Mouse (Mus musculus) gonadal fat pad, adult 2 months (tissue): ENCODE measurements around the gene Tlr8. TPM values are rescaled to one million over a fixed set of nuclear protein-coding genes. Genes with fewer than 3 reads are reported as not detected.
"Not testable (repeated sequence)": the region's sequence is repeated elsewhere in the genome, so short reads cannot be mapped to it uniquely, and the experiment has no call there.

Experiments used
- DNase-seq: peaks from one replicate; pipeline ENCODE4 v3.0.0-alpha.2; 2012; ENCODE audit warnings: low read depth
- polyA plus RNA-seq: library from polyadenylated mRNA; depleted of rRNA; stranded (reverse); fragments of >200 nt; gene quantifications from 2 replicates; pipeline ENCODE4 v1.2.3, GENCODE M21; 2012; rRNA removed

The Tlr8 gene
- polyA plus RNA-seq, result 1.5 and 2.2 TPM in 2 replicates

DNA sequence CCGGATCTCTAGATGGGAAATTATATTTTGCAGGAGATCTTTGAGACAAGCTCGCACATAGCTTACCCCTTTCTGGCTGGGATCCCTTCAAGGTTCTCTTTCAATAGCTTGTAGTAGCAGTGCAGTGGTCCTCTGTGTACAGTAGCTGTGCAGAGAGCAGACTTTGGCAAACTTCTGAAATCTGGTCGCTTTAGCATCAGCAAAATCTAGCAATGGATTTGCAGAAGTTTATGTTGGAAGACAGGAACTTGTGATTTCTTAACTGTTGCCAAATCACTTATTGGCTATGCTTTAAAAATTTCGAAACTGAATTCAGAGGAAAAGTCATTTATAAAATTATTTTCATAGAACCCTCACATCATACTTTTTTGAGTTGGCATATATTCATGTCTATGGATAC, at the start of gene Tlr8:
Tlr8 (minus strand) TSS at position 244 of the 400 bp plus-strand sequence.
- DNase-seq, result no peak

DNA sequence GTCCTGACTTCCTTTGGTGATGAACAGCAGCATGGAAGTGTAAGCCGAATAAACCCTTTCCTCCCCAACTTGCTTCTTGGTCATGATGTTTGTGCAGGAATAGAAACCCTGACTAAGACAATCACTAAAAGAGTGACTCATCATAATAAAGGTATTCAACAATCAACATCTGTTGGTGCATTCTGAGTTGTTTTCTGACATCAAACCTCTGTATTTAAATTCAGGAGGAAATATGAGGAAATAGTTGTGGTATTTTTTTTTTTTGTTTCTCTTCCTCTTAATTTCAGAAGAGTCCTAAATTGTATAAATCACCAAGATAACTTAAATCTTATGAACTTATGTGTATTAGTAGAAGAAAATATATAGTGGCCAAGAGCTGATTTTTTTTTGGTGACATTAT, 37.9 kb upstream of the Tlr8 start:
- DNase-seq, result not testable (repeated sequence)

DNA sequence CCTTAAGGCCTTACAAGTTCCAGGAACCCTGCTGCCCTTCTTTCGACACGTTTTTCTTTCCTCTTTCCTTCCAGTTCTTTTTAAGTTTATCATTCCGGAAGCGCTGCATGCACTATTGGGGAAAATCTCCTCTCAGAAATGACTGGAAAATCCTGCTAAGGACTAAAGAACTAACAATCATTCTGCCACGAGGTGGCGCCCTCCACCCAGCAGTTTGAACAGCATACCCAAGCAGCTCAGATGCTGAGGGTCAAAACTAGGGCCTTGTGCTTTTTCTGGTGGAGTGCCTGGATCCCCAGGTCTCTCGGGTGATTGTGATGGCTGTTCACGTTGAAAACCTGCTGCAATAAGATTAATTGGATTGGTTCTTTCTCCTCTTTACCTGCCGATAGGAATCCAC, 12.8 kb upstream of the Tlr8 start:
- DNase-seq, result no peak

DNA sequence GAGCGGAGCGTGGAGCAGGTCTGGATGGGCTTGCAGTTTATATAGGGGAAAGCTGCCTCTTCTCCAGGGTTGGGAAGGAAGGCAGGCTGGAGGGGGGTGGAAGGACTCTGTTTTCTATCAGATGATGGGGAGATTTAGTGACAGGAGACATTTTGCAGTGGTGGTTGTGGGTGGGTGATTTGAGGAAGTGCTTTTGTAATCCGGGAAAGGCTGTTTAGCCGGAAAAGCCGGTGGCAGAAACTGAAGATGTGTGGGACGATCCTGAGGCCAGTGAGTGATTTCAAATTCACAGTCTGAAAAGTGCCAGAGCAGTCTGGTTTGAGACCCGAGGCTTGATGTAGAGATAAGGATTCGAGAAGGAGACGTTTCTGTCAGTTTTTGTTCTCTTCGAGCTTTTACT, 12.4 kb upstream of the Tlr8 start:
- no peak for DNase-seq

DNA sequence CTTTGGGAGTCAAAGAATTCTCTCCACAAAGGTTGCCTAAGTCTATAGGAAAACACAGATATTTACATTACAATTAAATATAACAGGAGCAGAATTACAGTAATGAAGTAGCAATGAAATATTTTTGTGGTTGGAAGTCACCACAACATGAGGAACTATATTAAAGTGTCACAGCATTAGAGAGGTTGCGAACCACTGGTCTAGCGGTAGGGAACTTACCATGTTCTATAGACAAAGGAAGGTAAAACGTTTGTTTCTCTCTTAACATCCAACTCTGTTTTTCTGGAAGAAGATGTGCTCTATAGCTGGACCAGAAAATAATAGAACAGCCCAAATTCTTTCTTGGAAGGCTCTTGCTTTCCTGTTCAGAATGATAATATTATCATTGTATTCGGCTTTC, 599 bp downstream of the Tlr8 start:
- no peak for DNase-seq

DNA sequence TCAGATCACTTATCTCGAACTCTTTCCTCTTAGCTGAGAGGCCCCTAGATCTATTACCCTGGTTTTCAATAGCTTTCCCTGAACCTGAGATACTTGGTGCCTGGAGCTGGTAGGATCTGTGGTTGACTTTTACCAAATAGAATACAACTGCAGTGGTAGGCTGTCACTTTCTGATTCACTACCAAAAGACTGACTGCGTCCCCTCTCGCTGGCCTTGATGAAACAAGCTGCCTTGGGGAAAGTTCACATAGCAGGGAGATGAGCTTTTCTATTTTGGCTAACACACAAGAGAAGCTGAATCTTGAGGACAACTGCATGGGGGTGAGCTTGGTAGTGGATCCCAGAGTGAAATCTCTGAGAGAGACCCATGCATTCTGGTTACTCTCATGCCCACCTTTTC, 22.4 kb downstream of the Tlr8 start:
- no peak for DNase-seq

DNA sequence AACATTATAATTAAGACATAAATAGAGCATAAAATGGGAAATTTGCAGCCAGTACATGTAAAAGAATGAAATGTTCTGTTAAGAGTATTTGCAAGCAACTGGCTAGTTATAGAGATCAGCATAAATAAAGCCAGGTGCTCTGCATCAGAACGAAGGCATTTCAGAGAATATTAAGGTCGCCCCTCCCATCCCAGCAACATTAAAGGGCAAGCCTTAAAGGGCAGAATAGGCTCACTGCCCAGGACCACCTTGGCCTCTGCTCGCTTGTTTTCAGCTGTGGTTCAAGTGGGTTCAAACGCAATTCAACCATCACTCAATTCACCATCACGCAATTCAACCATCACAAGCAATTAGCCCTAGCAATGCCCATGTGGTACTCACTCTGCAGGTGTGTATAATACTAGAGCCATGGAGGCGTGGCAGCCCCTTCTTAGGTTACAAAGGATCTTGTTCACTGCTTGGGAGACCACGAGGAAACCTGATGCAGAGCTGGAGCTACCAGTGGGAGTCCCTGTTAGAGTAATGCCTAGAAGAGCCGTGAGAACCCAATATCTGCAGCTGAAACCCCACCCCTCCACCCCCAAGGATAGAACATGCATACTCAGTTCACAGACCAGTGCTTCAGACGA, 24.7 kb downstream of the Tlr8 start:
- DNase-seq, result no peak

DNA sequence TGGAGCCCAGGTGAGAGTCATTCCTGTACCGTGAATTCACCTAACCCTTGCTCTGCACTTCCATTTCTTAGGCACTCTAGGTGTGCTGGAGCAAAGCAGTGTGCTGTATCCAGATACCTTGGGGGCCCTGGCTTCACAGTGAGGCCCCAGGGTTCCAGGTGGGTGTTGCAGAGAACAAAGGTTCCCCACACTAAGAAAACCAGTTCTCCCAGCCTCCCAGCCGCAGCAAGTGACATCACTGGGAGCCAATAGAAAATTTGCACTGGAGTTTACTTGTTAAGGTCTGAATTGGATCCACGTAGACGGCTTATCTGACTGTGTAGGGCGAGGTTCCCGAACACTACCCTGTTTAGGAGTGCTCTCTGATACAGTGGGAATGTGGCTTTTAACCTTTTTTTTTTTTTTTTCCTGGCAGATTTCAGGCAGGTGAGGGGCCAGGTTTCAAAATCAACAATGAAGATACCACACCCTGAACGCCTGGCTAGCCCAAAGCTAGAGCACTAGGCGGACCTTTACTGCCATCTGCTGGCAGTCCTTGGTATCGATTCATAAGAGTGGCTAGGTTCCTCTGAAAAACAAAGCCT, 30.9 kb downstream of the Tlr8 start:
- DNase-seq, result no peak

DNA sequence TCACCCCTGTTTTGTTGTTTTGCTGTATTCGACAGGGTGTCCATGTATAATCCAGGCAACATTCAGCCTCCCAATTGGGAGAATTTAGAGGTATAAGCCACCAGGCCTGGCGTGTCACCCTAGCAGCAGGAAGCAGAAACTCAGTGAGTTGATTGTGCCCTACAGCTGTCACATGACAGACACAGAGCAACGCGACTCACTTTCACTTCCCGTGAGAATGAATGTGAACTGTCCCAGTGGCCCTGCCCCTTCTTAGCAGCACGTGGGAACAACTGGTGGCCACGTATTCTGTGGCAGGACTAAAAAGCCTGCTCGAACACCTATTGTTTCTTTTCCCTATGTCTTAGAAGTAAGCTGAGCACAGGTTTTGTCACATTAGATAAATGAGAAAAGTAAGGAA, 33.0 kb downstream of the Tlr8 start:
- DNase-seq, result no peak

DNA sequence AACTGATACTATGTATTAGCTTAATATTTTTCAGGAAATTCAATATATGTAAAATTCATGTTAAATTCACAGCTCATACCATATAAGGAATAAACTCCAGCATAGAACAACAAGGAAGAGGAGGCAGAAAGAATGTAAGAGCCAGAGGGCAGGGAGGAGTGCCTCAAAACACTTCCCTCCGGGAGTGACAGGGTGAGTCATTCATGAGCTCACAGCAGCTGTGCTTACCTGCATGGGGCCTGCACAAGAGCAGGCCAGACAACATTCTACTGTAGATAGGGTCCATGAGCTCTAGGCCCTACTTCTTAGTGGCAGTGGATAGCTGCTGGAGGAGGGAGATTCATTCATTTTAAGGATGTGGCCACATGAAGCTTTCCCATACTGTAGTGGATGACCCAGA, 34.3 kb downstream of the Tlr8 start:
- DNase-seq, result no peak

DNA sequence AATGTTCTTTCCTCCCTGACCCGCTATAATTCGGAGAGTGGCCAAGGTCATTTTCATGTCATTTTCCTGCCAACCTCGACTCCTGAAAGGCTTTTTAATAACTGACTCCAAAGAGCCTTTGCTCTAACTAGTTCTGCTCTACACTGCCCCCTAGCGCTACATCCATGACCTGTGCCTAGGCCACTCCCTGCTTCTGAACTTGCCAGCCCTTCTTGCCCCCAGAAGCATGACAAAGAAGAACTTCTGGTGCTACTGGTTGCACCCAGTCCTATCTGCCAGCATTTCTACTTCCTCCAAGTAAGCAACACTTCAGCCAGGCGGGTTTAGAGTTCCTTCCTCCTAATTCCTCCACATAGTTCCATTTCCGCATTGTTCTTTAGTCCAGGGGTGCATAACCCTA, 34.9 kb downstream of the Tlr8 start:
- no peak for DNase-seq

DNA sequence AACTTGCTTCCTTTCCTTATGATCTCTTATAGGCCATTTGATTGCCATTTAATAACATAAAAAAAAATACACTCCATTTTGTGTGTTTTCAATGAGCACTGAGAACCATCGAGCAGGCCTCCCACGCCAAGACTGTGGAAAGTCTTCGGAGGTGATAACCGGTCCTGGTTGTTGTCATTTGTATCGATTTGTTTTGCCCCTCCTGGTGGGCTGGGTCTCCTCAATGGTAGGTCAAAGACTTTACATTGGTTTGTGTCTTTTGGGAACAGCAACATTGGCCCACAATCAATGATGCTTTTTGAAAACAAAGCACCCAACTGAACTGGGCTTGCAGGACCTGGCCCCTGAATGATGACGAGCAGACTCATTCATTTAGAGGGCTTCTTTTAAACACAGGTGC, 36.4 kb downstream of the Tlr8 start:
- DNase-seq, result no peak

DNA sequence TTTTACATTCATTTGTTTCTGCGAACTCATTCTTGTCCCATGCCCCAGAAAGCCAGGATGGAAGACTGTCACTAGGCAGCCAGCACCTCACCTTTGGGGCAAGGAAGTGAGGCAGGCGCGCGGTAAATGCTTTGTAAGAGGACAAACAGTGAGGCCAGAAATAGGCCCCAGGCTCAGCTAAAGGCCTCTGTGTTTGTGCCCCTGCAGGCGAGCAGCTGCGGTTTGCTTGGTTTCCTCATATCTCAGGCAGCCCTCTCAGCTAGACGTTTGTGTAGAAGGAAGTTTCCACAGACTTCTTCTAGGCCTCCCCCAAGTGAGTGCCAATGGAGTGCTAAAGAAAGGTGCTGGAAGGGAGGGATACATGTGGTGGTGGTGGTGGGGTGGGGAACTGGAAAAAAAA, 37.0 kb downstream of the Tlr8 start:
- DNase-seq, result no peak

DNA sequence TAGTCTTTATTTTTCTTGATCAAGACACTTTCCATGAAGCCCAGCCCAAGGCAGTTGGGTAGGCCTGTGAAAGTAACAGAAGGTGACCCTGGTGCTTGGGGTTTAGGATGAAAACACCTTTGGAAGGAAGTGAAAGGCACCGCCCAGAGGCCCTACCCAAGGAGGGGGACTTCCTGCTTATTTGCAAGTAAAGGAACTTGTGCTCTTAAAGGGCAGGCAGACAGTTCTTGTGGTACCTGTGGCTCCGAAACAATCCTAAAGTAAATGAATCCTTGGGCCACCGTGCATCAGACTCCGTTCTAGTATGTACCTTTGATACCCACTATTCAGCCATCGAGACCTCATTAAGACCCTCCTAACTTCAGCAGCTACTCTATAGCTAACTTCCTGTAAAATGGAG, 37.6 kb downstream of the Tlr8 start:
- no peak for DNase-seq

DNA sequence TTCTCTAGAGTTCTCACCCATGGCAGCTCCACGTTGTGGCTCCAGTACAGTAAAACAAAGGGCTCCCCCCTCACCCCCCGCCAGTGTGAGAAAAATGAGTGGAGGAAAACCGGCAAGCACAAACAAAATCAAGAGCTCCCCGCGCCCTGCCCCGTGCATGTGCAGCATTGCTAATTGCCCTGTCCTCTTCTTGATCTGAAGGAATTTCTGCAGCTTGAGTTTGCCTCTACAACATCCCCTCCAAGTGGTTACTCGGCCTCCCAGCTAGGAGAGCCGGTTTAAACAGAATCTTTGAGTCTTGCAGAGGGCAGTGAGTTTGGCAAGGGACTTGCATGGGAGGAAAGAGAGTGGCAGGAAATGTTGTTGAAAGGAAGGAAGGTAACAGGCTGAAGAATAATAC, 51.4 kb downstream of the Tlr8 start:
- DNase-seq, result no peak

DNA sequence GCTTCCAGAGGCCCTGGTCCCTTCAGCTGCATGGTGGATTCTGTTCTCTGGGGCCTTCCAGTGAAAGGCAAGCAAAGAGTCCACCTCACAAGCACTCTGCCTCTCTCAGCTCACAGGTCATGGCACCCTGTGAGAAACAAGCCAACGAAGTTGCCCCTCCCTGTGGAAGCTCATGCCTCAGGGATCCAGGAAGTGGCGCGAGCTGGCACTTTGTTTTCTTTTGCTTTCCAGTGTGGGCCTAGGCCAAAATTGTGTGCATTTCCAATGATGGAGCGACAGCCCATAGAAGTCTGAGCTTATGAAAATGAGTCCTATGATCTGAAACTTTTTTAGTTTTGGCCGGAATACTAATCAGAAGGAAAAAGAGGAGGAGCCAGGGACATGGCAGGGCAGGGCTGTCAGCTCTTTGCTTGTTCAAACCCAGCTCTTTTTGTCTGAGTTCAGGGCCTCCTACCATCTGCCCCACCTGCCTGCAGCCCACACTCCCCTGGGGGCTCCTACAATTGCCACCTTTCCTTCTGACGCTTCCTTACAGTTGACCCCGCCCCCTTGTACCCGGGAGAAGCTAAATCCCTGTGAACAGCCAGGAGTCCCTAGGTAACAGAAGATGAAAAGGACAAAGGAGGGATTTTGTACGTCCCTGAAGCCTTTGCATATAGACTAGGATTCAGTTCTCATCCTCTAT, 52.1 kb downstream of the Tlr8 start:
- no peak for DNase-seq

DNA sequence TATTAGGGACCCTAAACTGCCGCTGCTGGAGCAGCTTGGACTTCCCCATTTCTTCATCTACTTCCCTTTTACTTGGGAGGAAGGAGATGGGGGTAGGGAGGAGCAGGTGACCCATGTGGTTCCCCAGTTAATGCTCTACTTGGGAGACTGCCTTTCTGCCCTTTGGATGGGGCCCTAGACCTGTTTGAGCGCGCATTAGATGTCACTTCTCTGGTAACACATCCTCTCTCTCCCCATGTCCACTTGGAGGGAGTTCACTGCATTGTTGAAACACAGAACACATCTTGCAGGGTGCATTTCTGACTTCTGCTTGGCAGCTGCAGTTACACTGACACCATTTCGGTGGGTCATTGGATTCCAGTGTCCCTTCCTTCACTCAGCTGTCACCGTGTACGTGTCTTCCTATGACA, 53.8 kb downstream of the Tlr8 start:
- DNase-seq, result no peak

DNA sequence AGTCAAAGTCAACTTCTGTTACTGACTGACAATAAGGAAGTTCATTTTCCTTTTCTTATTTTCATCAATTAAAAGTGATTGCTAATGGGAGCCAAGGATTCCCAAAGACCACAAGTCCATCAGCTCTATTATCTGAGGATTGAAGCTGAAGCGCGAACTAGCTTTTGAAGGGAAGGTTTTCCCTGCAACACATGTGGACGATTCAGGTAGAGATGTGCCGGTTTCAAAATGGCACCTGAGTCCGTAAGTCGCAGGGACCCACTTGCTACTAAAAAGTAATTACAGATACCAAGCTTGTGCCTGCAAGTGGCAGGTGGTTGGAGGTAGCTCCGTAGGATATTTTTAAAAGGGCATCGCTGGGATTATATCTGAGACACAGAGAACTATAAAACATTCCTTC, 54.3 kb downstream of the Tlr8 start:
- no peak for DNase-seq

DNA sequence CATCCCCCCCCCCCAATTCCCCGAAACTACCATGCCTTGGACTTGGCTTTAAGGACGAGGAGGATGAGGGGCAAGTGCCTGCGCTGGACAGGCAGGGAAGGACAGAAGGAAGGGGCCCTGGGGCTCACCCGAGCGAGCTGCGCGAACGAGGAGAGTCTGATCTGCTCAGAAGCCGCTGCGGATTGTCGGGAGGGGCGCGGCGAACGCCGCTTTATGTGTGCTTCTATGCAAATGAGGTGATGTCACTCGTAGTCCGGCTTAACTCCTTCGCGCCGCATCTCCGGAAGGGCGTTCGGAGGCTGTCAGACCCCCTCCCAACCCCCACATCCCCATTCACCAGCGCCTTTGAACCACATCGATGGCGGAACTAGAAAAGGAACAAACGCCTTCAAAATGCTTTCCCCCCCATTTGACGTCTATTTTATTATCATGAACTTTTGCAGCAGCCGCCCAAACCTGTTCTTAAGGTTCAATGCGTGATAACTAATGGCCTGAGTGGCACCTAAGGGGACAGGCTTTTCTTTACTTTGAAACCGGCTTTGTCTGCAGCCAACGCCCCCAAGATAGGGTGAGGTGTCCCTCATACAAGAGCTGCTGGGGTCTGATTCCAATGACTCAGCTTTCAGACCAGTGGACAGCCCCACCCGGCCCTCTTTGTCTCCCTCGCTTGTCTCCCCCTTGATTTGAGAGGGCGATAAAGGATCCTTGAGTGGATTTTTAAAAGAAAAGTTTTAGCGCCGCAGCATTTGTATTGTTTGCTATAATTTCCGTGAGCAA, 55.0 kb downstream of the Tlr8 start, which contains the start of gene Tmsb4x:
Tmsb4x (minus strand) TSS at position 338 of the 777 bp plus-strand sequence.
- no peak for DNase-seq

DNA sequence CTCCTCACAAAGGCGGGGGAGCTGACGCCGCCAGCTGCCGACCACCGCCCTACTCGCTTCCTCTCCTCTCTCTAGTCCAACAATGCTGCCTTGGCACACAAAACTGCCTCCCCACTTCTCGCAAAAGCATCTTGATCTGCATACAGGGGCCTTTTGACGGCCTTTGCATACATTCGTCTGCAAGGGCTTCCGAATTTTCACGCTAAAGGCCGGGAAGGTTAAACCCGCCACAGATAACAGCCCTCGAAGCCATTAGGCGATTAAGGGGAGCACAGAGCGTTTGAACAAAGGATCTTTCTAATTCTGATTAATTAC, 55.7 kb downstream of the Tlr8 start:
- DNase-seq, result no peak

DNA sequence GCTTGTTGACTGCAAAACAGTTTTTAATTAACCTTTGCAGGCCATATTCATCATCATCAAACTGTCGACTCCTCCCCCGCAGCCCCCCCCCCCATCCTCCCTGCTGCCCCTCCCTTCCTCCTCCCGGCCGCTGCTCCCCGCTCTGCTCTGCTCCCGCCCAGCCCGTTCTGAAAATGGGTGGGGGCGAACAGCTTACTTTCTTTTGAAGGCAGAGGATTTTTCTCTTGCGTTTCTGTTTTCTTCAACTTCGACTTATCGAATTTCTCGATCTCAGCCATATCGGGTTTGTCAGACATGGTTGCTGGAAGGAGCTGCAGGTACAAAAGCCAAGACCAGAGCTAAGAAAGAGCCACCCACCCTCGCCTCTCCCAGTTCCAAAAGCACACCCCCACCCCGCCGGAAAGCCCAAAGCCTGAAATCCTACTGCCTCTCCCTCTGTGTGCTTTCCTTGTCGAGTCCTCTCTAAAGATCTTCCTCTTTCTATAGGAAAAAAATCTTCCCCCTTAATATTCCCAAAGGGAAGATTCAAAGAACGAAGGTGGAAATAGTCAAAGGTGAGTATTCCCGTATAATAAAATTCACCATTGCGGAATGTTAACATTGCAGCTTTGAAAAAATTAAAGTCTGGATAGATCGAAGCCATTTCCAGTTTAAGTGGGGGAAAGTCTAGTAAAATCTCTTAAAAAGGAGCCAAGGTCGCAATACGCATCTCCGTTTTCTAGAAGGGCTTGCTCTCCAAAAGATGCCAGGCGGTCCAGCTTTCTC, 56.2 kb downstream of the Tlr8 start:
- DNase-seq, result no peak
